Mouse (Mus musculus) liver, adult 2 months (tissue): ENCODE measurements around the gene Pim2.

Source experiments
- CTCF ChIP-seq: fragments of 200-500 bp; IDR thresholded peaks from 2 replicates; pipeline ENCODE4 v1.5.1; 2011; ENCODE audit warnings: low read depth, low read length, control low read depth
- POLR2A ChIP-seq: fragments of 200-500 bp; IDR thresholded peaks from 2 replicates; pipeline ENCODE4 v1.6.1; 2011; ENCODE audit warnings: low read length, control low read depth; ENCODE audit not compliant: insufficient read depth; ENCODE audit errors: extremely low read depth

DNA sequence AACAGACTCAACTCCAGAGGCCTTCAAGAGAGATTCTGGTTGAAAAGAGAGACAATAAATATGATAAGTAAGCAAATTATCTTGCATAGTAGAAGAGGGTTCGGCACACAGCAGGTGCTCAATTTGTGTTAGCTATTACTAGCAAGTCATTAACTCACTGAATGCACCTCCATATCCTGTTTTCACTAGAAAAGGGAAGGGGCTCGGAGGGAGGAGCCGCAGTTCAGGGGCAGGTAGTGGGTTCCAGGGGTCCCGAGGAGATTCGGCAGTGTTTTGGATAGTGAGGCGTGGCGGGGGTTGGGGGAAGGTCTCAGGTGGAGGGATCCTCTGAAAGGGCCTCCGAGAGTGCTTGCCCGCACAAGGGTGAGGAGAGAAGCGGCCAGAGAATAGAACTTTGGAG, 49.1 kb downstream of the Pim2 start:
- no peak for TF ChIP-seq CTCF
- no peak for TF ChIP-seq POLR2A
